Mouse (Mus musculus) liver, embryonic 16.5 days (tissue): Measurements from ENCODE around the gene Fgd6. TPM values are rescaled to one million over a fixed set of nuclear protein-coding genes. Genes with fewer than 3 reads are reported as not detected.

Experiments
- ATAC-seq: fragments of 200-750 bp; cut with Nextera tagmentation; 2 replicates; pipeline ENCODE4 v1.8.0; 2017; ENCODE audit warnings: low read depth, mild to moderate bottlenecking, moderate number of reproducible peaks, moderate library complexity
- H3K27ac ChIP-seq: fragments of 300-500 bp; sonication (generic); 2 replicates; pipeline ENCODE4 v1.5.1; 2014; ENCODE audit warnings: mild to moderate bottlenecking, low read length
- H3K27me3 ChIP-seq: fragments of 300-500 bp; sonication (generic); 2 replicates; pipeline ENCODE4 v1.6.1; 2014; ENCODE audit warnings: low read depth, low read length, mixed read lengths; ENCODE audit not compliant: control insufficient read depth, insufficient read depth
- H3K36me3 ChIP-seq: fragments of 300-500 bp; sonication (generic); 2 replicates; pipeline ENCODE4 v1.6.1; 2014; ENCODE audit warnings: mild to moderate bottlenecking; ENCODE audit not compliant: control insufficient read depth, insufficient read depth
- H3K4me1 ChIP-seq: fragments of 300-500 bp; sonication (generic); 2 replicates; pipeline ENCODE4 v1.6.1; 2014; ENCODE audit warnings: low read depth, low read length, mixed read lengths; ENCODE audit not compliant: control insufficient read depth
- H3K4me2 ChIP-seq: fragments of 300-500 bp; sonication (generic); 2 replicates; pipeline ENCODE4 v1.6.1; 2014; ENCODE audit warnings: low read depth, low read length, mixed read lengths
- H3K4me3 ChIP-seq: fragments of 300-500 bp; sonication (generic); 2 replicates; pipeline ENCODE4 v1.5.1; 2014; ENCODE audit warnings: low read depth, mild to moderate bottlenecking, low read length
- H3K9ac ChIP-seq: fragments of 300-500 bp; sonication (generic); 2 replicates; pipeline ENCODE4 v1.6.1; 2014; ENCODE audit warnings: low read depth, low read length
- H3K9me3 ChIP-seq: fragments of 300-500 bp; sonication (generic); replicated peaks from 2 replicates; pipeline ENCODE4 v1.6.1; 2016; ENCODE audit warnings: low read length; ENCODE audit not compliant: control insufficient read depth
- WGBS: fragments of 180-500 bp; shearing (Covaris S2); extraction: QIAGEN DNeasy Blood & Tissue Kit; methylation state at CpG from one replicate; pipeline ENCODE4 v1.1.7; 2014; ENCODE audit not compliant: insufficient replicate concordance; 5-methylcytosine and 5-hydroxymethylcytosine counted together
- polyA plus RNA-seq: library from polyadenylated mRNA; unstranded; fragments of >200 nt; fragmentation: Nextera tagmentation; extraction: Ambion mirVana; gene quantifications from 2 replicates; pipeline ENCODE4 v1.2.1, GENCODE M21; 2015

The Fgd6 gene
- polyA plus RNA-seq, 1 experiment from 2014 or later = 3.7 TPM

DNA sequence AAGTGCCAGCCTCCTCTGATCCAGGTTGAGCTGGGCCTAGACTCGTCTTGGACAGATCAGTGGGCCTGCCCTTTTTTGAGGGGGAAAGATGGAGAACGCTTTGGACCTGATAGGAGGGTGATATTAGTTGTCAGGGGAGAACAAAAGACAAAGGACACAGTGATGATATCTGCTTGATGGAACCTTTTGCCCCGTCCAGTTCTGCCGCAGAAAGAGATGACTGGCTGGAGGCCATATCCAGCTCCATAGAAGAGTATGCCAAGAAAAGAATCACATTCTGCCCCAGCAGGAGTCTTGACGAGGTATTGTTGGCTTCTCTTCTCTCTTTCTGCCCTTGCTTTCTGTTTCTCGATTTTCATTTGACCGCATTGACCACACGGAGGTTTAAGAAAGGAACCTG, 97.3 kb downstream of the Fgd6 start:
- Histone ChIP-seq H3K27me3 (no peaks in the 10 kb centered on the region), H3K4me1 (no peaks in the 10 kb centered on the region), H3K4me2 (no peak overlapping the region), H3K9me3 (no peaks in the 10 kb centered on the region), H3K27ac (no peak overlapping the region), H3K4me3 (no peak overlapping the region), H3K36me3 (no peaks in the 10 kb centered on the region), H3K9ac (no peak overlapping the region)
- whole genome bisulfite sequencing = 75% methylated on average over 8 of the region's 8 CpGs
- no peak for ATAC-seq

- H3K4me1 ChIP-seq = no peaks in the 10 kb centered on the region
- WGBS = 83% methylated on average over 7 of the region's 7 CpGs
- no peak overlapping the region for H3K9ac ChIP-seq
- H3K9me3 ChIP-seq = no peaks in the 10 kb centered on the region
- no peaks in the 10 kb centered on the region for H3K36me3 ChIP-seq
- H3K4me2 ChIP-seq = no peak overlapping the region
- H3K27me3 ChIP-seq = no peaks in the 10 kb centered on the region
- no peak for ATAC-seq
- H3K4me3 ChIP-seq = no peak overlapping the region
- no peak overlapping the region for H3K27ac ChIP-seq
Measured at GRCm38 (mm10) chr10:94133674-94134073, 97.9 kb downstream of the Fgd6 start.

GRCm38 (mm10) chr10:94134535-94135390, 99.0 kb downstream of the Fgd6 start:
- no peak overlapping the region for H3K9ac ChIP-seq
- 87% methylated on average over 12 of the region's 12 CpGs for WGBS
- no peak overlapping the region for H3K27ac ChIP-seq
- H3K27me3 ChIP-seq = no peaks in the 10 kb centered on the region
- H3K4me1 ChIP-seq = no peaks in the 10 kb centered on the region
- H3K9me3 ChIP-seq = no peaks in the 10 kb centered on the region
- no peak for ATAC-seq
- H3K36me3 ChIP-seq = no peaks in the 10 kb centered on the region
- no peak overlapping the region for H3K4me3 ChIP-seq
- no peak overlapping the region for H3K4me2 ChIP-seq

GRCm38 (mm10) chr10:94138890-94139482, 103.2 kb downstream of the Fgd6 start:
- no peak overlapping the region for H3K9ac ChIP-seq
- no peak overlapping the region for H3K4me2 ChIP-seq
- H3K4me3 ChIP-seq = no peak overlapping the region
- H3K27me3 ChIP-seq = no peaks in the 10 kb centered on the region
- ATAC-seq = no peak
- H3K9me3 ChIP-seq = no peaks in the 10 kb centered on the region
- H3K36me3 ChIP-seq = no peaks in the 10 kb centered on the region; the same call in 1 of the 2 replicates
- no peak overlapping the region for H3K27ac ChIP-seq
- WGBS = 68% methylated on average over 10 of the region's 10 CpGs
- H3K4me1 ChIP-seq = no peaks in the 10 kb centered on the region

DNA sequence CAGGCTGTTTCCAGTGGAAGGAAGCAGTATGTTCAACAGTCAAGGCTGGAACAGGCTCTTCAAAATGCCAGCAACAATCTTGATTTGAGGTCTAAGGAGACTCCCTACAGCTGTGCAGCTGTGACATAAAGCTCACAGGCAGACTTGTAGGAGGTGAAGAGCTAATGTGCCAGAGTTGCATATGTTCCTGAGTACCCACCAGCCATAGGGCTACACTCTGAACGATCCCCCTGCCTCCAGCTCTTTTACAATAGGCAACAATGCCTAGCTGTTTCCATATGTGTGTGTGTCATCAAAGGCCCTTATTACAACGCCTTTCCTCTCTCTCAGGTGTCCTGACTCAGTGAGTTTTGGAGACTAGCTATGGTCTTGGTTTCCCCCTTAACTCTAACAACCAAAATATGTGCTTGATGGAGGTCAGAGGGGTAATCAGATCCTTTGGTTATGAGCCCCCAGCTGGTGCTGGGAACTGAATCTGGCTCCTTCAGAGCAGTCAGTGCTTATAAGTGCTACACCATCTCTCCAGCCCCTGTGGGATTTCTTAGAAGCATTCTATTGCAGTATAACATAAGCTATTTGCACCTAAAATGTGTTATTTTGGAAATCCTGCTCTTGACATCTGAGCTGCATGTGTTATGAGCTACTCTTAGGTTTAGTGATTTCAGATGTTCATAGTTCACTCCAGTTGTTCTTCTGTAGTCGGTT, 104.6 kb downstream of the Fgd6 start:
- Histone ChIP-seq H3K4me3 (no peak overlapping the region), H3K27ac (no peak overlapping the region), H3K4me2 (no peak overlapping the region), H3K9ac (no peak overlapping the region), H3K9me3 (no peaks in the 10 kb centered on the region), H3K4me1 (no peaks in the 10 kb centered on the region), H3K27me3 (no peaks in the 10 kb centered on the region), H3K36me3 (no peaks in the 10 kb centered on the region; the same call in 1 of the 2 replicates)
- 69% methylated on average over 3 of the region's 3 CpGs for WGBS
- no peak for ATAC-seq

GRCm38 (mm10) chr10:94142427-94142826, 106.6 kb downstream of the Fgd6 start:
- Histone ChIP-seq H3K4me1 (peaks cover 2% of the 10 kb centered on the region), H3K4me2 (no peak overlapping the region), H3K27me3 (no peaks in the 10 kb centered on the region), H3K27ac (no peak overlapping the region), H3K9me3 (no peaks in the 10 kb centered on the region), H3K9ac (no peak overlapping the region), H3K4me3 (no peak overlapping the region), H3K36me3 (no peaks in the 10 kb centered on the region; the same call in 1 of the 2 replicates)
- WGBS = 76% methylated on average over 3 of the region's 3 CpGs
- no peak; the same call in 1 of the 2 replicates for ATAC-seq

DNA sequence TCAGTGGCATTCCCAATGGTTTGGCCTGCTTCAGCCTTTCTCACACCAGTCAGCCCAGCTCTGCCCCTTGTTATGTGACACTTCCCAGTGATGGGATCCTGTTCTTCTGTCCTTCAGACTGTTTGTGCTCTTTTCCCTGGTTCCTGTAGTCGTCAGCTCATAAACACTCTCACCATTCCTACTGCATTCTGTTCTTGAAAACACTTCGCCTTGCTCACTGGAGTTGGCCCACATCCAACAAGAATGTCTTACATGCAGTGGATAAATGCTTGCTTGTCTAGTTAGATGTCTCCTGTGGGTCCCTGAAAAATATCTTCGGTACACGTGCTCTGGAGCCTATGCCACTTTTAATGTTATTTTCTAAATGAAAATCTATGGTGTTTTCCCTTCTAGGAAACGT, 108.8 kb downstream of the Fgd6 start:
- 73% methylated on average over 5 of the region's 5 CpGs for WGBS
- Histone ChIP-seq H3K9me3 (no peaks in the 10 kb centered on the region), H3K9ac (no peak overlapping the region), H3K27ac (no peak overlapping the region), H3K4me3 (no peak overlapping the region), H3K36me3 (no peaks in the 10 kb centered on the region; the same call in 1 of the 2 replicates), H3K4me1 (peaks cover 7% of the 10 kb centered on the region), H3K27me3 (no peaks in the 10 kb centered on the region), H3K4me2 (no peak overlapping the region)
- ATAC-seq = no peak

DNA sequence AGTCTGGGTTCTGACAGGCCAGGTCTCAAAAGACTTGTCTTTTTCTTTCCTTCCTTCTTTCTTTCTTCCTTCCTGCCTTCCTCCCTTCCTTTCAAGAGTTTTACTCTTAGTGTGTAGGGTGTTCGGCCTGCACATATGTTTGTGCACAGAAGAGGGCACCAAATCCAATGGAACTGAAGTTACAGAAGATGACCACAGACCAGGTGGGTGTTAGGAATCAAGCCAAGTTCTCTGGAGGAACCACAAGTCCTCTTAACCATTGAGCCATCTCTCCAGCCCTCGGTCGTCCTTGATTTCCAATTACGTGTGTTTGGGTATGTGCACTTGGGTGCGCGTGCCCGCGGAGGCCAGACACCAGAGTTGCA, 111.6 kb downstream of the Fgd6 start:
- H3K9me3 ChIP-seq = no peaks in the 10 kb centered on the region
- H3K27ac ChIP-seq = peak overlapping the region; percentile 87; the same call in 1 of the 2 replicates
- peak overlapping the region; percentile 76 for H3K4me2 ChIP-seq
- no peaks in the 10 kb centered on the region for H3K27me3 ChIP-seq
- 5% methylated on average over 8 of the region's 8 CpGs for WGBS
- H3K9ac ChIP-seq = peak overlapping the region; percentile 77
- H3K4me3 ChIP-seq = peak overlapping the region; percentile 74
- ATAC-seq = peak; percentile 14
- peaks cover 14% of the 10 kb centered on the region for H3K4me1 ChIP-seq
- no peaks in the 10 kb centered on the region for H3K36me3 ChIP-seq
